Mouse (Mus musculus) embryo, embryonic 11.5 days (tissue): ENCODE data around the gene Ap5z1.

Experiments used
- DNase-seq: peaks from one replicate; pipeline ENCODE4 v3.0.0-alpha.2; 2012; ENCODE audit warnings: low read depth, low spot score

Gene Ap5z1

GRCm38 (mm10) chr5:142520360-142520759, 56.6 kb downstream of the Ap5z1 start:
- DNase-seq: no peak

GRCm38 (mm10) chr5:142521195-142521866, 57.6 kb downstream of the Ap5z1 start:
- no peak for DNase-seq

GRCm38 (mm10) chr5:142524711-142525464, 61.1 kb downstream of the Ap5z1 start:
- DNase-seq: no peak
